Mouse (Mus musculus) limb, embryonic 15.5 days (tissue): Measurements from ENCODE around the gene Cd2ap. TPM values are rescaled to one million over a fixed set of nuclear protein-coding genes. Genes with fewer than 3 reads are reported as not detected.

Experiments
- ATAC-seq: fragments of 200-750 bp; cut with Nextera tagmentation; 2 replicates; pipeline ENCODE4 v1.8.0; 2017; ENCODE audit warnings: low read depth, moderate TSS enrichment; ENCODE audit not compliant: insufficient number of reproducible peaks, low FRiP score, low TSS enrichment
- H3K27ac ChIP-seq: fragments of 300-500 bp; sonication (generic); 2 replicates; pipeline ENCODE4 v1.5.1; 2015; ENCODE audit warnings: moderate library complexity, mild to moderate bottlenecking, inconsistent platforms
- H3K27me3 ChIP-seq: fragments of 300-500 bp; sonication (generic); 2 replicates; pipeline ENCODE4 v1.6.1; 2015; ENCODE audit warnings: inconsistent platforms
- H3K36me3 ChIP-seq: fragments of 300-500 bp; sonication (generic); 2 replicates; pipeline ENCODE4 v1.6.1; 2015; ENCODE audit warnings: inconsistent platforms
- H3K4me1 ChIP-seq: fragments of 300-500 bp; sonication (generic); 2 replicates; pipeline ENCODE4 v1.6.1; 2015; ENCODE audit warnings: inconsistent platforms
- H3K4me2 ChIP-seq: fragments of 300-500 bp; sonication (generic); 2 replicates; pipeline ENCODE4 v1.6.1; 2015; ENCODE audit warnings: mild to moderate bottlenecking, inconsistent platforms
- H3K4me3 ChIP-seq: fragments of 300-500 bp; sonication (generic); 2 replicates; pipeline ENCODE4 v1.5.1; 2015; ENCODE audit warnings: mild to moderate bottlenecking, inconsistent platforms
- H3K9ac ChIP-seq: fragments of 300-500 bp; sonication (generic); 2 replicates; pipeline ENCODE4 v1.6.1; 2015; ENCODE audit warnings: inconsistent platforms
- H3K9me3 ChIP-seq: fragments of 300-500 bp; sonication (generic); 2 replicates; pipeline ENCODE4 v1.6.1; 2016; ENCODE audit warnings: inconsistent platforms
- WGBS: fragments of 180-500 bp; shearing (Covaris S2); methylation state at CpG from one replicate; pipeline ENCODE4 v1.1.7; 2015; 5-methylcytosine and 5-hydroxymethylcytosine counted together
- polyA plus RNA-seq: library from polyadenylated mRNA; unstranded; fragments of >200 nt; fragmentation: Nextera tagmentation; extraction: Ambion mirVana; gene quantifications from 2 replicates; pipeline ENCODE4 v1.2.1, GENCODE M21; 2015

Cd2ap gene
- polyA plus RNA-seq, 1 experiment from 2014 or later = 25.0 TPM

DNA sequence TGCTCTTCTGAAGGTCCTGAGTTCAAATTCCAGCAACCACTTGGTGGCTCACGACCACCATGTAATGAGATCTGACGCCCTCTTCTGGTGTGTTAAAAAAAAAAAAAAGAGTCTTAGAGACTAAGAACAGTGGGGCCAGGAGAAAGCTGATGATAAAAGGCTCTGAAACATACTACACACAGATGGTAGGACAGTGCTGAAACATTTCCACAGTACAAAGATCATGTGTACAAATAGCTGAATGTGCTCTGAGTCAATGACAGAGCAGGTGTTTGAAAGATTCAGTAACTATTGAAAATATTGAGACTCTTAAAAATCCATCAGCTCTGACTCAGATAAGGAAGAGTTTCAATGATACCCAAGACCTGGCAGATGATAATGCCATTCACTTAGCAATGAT is 29.4 kb downstream of the Cd2ap start:
- peaks cover 16% of the 10 kb centered on the region for H3K36me3 ChIP-seq
- H3K4me1 ChIP-seq = no peaks in the 10 kb centered on the region
- no peak overlapping the region for H3K9ac ChIP-seq
- WGBS = 80% methylated on average over 2 of the region's 2 CpGs
- no peak overlapping the region for H3K4me2 ChIP-seq
- H3K9me3 ChIP-seq = no peaks in the 10 kb centered on the region
- H3K4me3 ChIP-seq = no peak overlapping the region
- H3K27me3 ChIP-seq = no peaks in the 10 kb centered on the region
- no peak overlapping the region for H3K27ac ChIP-seq
- ATAC-seq = no peak

DNA sequence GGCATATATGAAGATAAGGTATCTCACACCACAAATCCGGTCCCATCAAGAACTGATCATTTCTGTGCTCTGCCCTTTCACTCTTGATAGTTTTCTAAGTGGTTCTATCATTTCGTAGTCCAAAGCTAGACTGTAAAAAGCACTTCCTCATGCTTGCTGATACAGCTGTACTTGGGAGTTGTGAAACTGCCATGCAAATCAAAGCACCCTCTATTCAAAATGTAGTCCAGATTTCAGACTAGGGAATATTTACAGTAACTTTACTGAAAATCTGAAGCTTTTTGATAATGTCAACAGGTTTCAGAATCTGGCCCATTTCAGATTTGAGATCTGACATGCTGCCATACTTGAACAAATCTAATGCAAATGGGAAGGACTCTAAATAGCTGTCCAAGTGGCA is 39.3 kb downstream of the Cd2ap start:
- Histone ChIP-seq H3K9me3 (no peaks in the 10 kb centered on the region), H3K4me3 (no peak overlapping the region)
- ATAC-seq = no peak

DNA sequence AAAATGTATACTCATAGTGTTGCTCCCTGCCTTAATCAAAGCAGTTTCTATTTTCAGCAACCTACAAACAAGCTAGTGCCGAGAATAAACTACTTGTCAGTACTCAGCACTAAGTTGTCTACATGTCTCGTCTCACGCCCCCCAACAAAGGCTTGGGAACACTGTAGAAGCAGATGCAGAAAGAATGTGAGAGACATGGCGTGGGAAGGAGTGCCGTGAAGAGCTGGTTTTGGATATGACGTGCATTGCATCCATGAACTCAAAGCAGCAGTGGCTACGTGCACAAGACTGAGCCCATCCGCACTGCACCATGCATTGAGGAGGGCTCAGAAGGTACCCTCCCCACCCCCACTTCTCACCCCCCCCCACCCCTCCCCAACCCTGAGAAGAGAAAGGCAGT is 53.7 kb downstream of the Cd2ap start:
- Histone ChIP-seq H3K9ac (no peak overlapping the region), H3K4me1 (no peaks in the 10 kb centered on the region), H3K4me2 (no peak overlapping the region), H3K9me3 (no peaks in the 10 kb centered on the region), H3K27ac (no peak overlapping the region), H3K36me3 (peaks cover 28% of the 10 kb centered on the region), H3K27me3 (no peaks in the 10 kb centered on the region), H3K4me3 (no peak overlapping the region)
- no peak for ATAC-seq
- WGBS = 85% methylated on average over 8 of the region's 8 CpGs

More for the DNA sequence above, 39.3 kb downstream of the Cd2ap start:
- Histone ChIP-seq H3K27ac (no peak overlapping the region), H3K9ac (no peak overlapping the region), H3K27me3 (no peaks in the 10 kb centered on the region), H3K36me3 (peaks cover 8% of the 10 kb centered on the region), H3K4me2 (no peak overlapping the region), H3K4me1 (no peaks in the 10 kb centered on the region)
- WGBS = 85% methylated on average over 2 of the region's 2 CpGs

DNA sequence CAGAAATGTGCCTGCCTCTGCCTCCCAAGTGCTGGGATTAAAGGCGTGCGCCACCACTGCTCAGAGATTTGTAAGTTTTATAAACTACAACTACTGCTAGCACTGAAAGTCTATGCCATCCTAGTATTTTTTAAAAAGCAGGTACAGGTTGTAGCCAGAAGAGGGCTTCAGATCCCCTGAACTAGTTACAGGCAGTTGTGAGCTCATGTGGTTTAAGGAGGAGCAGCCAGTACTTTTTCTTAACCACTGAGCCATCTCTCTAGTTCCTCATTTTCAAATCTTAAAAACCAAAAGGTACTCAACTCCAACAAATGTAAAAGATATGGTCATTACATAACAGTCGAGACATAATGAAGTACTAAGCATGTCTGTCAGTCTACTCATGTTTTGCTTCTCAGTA is 61.1 kb downstream of the Cd2ap start:
- Histone ChIP-seq H3K36me3 (peaks cover 20% of the 10 kb centered on the region), H3K27me3 (no peaks in the 10 kb centered on the region)

DNA sequence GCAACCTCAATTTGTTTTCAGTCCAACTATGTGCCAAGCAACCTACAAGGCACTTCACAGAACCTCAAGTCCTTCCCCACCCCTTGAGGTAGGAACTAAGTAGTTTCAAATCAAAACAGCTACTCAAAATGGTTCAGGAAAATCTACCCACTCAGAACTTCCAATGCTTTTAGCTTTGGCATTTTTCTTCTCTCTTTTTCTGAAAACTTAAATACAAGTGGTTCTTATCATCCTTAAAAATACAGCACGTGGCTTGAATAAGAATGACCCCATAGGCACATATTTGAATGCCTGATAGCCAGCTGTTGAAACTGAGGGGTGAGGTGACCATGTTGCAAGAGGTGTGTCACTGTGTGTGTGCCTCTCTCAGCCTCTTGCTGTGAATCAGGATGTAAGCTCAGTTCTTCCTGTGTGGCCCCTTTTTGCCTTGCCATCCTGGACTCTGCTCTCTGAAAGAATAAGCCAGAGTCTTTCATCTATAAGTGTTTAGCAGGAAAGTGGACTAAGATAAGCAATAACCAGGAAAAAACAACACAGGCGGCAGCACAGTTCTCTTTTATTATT is 84.0 kb downstream of the Cd2ap start:
- no peak overlapping the region for H3K9ac ChIP-seq
- no peak for ATAC-seq
- 82% methylated on average over 2 of the region's 2 CpGs for WGBS
- H3K36me3 ChIP-seq = peaks cover 17% of the 10 kb centered on the region
- 0 out of 2 replicates have a peak, but pooled peaks cover 2% of the 10 kb centered on the region for H3K4me1 ChIP-seq
- H3K4me3 ChIP-seq = no peak overlapping the region
- H3K27me3 ChIP-seq = no peaks in the 10 kb centered on the region
- H3K27ac ChIP-seq = no peak overlapping the region
- H3K9me3 ChIP-seq = no peaks in the 10 kb centered on the region
- no peak overlapping the region for H3K4me2 ChIP-seq

More for the DNA sequence above, 61.1 kb downstream of the Cd2ap start:
- H3K27ac ChIP-seq = no peak overlapping the region
- H3K4me1 ChIP-seq = no peaks in the 10 kb centered on the region
- no peak overlapping the region for H3K9ac ChIP-seq
- H3K4me3 ChIP-seq = no peak overlapping the region
- no peak for ATAC-seq
- H3K4me2 ChIP-seq = no peak overlapping the region
- WGBS = 90% methylated on average over 3 of the region's 3 CpGs
- H3K9me3 ChIP-seq = no peaks in the 10 kb centered on the region

DNA sequence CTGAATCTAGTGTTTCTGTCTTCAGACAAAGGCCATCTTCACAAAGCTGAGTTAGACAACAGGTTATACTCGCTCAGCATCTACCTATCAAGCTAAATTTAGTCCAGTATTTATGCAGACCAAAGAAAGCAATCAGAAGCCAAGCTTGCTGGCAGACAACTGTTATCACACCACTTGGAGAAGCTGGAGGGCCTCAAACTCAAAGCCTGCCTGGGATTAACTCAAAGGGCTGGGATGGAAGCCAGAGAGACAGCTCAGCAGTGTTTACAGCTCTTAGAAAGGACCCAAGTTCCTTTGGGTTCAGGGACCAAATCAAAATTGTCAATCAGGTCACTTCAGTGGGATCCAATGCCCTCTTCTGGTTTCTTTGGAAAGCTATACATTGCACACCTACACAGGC is 85.7 kb downstream of the Cd2ap start:
- Histone ChIP-seq H3K9ac (no peak overlapping the region), H3K36me3 (0 out of 2 replicates have a peak, but pooled peaks cover 7% of the 10 kb centered on the region), H3K4me3 (no peak overlapping the region), H3K27ac (no peak overlapping the region), H3K9me3 (no peaks in the 10 kb centered on the region), H3K4me1 (0 out of 2 replicates have a peak, but pooled peaks cover 2% of the 10 kb centered on the region), H3K27me3 (no peaks in the 10 kb centered on the region), H3K4me2 (no peak overlapping the region)
- 84% methylated on average over 1 of the region's 1 CpGs for WGBS
- ATAC-seq = no peak

DNA sequence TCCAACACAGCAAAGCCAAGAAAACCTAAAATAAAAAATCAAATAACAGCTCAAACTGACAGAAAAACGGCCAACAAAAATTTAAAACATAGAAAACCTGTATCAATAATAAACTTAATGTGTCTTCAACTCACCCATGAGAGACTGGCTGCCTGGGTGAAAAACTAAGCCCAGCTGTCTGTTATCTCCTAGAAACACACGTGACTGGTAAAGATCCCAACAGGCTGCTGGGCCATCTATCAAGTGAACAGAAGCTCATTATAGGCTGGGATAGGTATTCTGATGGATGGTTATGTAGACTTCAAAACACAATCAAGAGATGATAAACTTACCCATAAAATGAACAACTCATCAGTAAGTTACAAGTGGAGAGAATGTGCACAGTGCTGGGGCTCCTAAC is 86.7 kb downstream of the Cd2ap start:
- Histone ChIP-seq H3K9ac (no peak overlapping the region), H3K36me3 (0 out of 2 replicates have a peak, but pooled peaks cover 7% of the 10 kb centered on the region), H3K27ac (no peak overlapping the region), H3K4me3 (no peak overlapping the region), H3K4me2 (no peak overlapping the region), H3K27me3 (no peaks in the 10 kb centered on the region), H3K9me3 (no peaks in the 10 kb centered on the region), H3K4me1 (0 out of 2 replicates have a peak, but pooled peaks cover 2% of the 10 kb centered on the region)
- ATAC-seq = no peak
- 72% methylated on average over 2 of the region's 2 CpGs for WGBS

DNA sequence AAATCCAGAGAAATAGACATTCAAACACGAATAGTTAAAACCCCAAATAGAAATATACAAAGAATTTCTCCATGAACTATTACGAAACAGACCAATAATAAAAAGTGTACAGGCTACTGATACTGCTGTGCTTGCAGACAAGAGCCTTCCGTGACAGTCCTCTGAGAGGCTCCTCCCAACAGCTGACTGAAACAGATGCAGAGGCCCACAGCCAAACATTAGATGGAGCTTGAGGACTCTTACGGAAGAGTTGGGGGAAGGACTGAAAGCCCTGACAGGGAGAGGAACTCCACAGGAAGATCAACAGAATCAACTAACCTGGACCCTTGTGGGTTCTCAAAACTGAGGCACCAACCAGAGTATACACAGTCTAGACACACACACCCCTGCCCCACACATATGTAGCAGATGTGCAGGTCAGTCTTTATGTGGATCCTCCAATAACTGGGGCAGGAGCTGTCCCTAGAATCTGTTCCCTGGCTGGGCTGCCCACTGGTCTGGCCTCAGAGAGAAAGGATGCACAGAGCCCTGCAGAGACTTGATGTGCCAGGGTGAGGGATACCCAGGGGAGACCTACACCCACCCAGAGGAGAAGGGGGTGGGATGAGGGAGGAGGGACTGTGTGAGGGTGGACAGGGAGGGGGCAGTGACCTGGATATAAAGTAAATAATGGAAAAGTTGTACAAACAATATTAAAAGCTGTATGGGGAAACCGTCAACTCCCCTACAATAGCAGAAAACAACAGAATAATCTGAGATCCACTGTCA is 87.6 kb downstream of the Cd2ap start:
- no peaks in the 10 kb centered on the region for H3K27me3 ChIP-seq
- H3K9me3 ChIP-seq = no peaks in the 10 kb centered on the region
- 0 out of 2 replicates have a peak, but pooled peaks cover 2% of the 10 kb centered on the region for H3K4me1 ChIP-seq
- WGBS = 74% methylated on average over 5 of the region's 5 CpGs
- H3K4me2 ChIP-seq = no peak overlapping the region
- no peak overlapping the region for H3K27ac ChIP-seq
- no peak overlapping the region for H3K4me3 ChIP-seq
- ATAC-seq = 0 out of 2 replicates have a peak, but pooled peaks have one; percentile 14
- no peak overlapping the region for H3K9ac ChIP-seq
- H3K36me3 ChIP-seq = 0 out of 2 replicates have a peak, but pooled peaks cover 6% of the 10 kb centered on the region

DNA sequence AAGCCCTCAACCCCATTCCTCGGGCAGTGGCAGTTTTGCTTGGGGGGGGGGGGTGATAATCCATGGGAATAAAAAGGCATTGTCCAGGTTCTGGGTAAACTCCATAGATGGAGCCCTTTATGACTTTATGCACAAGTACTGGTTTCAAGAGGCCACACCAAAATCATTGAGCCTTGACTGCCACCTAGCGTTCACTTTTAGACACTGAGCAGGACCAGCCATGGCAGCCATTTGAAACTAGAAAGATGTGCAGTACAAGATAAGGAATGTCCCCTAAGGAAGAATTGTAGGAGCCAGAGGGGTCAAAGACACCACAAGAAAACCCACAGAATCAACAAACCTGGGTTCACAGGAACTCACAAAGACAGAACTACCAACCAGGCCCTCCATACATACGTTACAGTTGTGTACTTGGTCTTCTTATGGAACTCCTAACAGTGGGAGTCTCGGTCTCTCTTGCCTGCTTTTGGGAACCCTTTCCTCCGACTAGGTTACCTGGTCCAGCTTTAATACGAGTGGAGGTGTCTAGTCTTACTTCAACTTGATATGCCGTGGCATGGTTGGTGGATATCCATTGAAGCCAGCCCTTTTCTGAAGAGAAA is 94.2 kb downstream of the Cd2ap start:
- Histone ChIP-seq H3K4me1 (no peaks in the 10 kb centered on the region), H3K4me2 (no peak overlapping the region), H3K27ac (no peak overlapping the region), H3K36me3 (no peaks in the 10 kb centered on the region), H3K9me3 (no peaks in the 10 kb centered on the region), H3K4me3 (no peak overlapping the region), H3K9ac (no peak overlapping the region), H3K27me3 (no peaks in the 10 kb centered on the region)
- no peak for ATAC-seq
- 53% methylated on average over 7 of the region's 7 CpGs for WGBS

DNA sequence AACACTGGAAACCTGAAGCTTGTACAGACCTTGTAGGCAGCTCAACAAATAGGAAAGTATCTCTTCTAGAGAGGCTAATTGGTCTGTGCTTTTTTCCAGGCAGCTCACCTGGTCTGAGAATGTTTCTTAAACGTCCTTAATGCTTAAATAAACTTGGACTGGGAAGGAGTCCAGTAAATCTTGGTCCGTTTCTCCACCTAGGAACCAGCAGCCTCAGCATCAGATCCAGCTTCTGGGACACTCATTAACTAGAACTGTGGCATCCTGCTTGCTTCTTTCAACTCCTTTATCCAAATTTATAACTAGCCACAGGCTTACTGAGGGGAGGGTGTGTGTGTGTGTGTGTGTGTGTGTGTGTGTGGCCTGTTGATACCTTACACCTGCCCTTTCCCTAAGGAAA is 122.7 kb downstream of the Cd2ap start:
- Histone ChIP-seq H3K4me1 (no peaks in the 10 kb centered on the region), H3K9ac (no peak overlapping the region), H3K4me2 (no peak overlapping the region), H3K27me3 (no peaks in the 10 kb centered on the region), H3K9me3 (no peaks in the 10 kb centered on the region), H3K4me3 (no peak overlapping the region), H3K36me3 (no peaks in the 10 kb centered on the region), H3K27ac (no peak overlapping the region)
- 34% methylated on average over 2 of the region's 2 CpGs for WGBS
- no peak for ATAC-seq

DNA sequence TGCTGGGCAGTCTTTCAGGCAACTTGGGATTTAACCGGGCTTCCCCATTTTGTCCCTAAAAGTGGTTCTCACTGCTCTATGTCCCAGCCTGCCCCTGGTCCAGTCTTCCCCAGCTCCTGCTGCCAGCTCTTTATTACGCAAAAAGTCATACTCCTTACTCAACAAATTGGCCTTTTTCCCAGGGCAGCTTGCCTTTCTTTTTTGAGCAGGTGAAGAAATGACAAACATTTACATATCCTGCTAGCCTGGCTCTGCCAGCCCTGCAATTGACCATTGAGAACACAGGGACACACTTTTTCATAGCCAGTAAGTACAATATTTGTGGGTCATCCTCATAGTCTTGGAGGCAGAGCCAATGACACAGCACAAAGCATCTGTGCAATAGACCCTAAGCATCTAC is 124.3 kb downstream of the Cd2ap start:
- no peak overlapping the region for H3K4me3 ChIP-seq
- H3K27me3 ChIP-seq = no peaks in the 10 kb centered on the region
- no peak overlapping the region for H3K9ac ChIP-seq
- WGBS = 85% methylated on average over 2 of the region's 2 CpGs
- H3K27ac ChIP-seq = no peak overlapping the region
- H3K4me1 ChIP-seq = no peaks in the 10 kb centered on the region
- H3K4me2 ChIP-seq = no peak overlapping the region
- ATAC-seq = no peak
- no peaks in the 10 kb centered on the region for H3K9me3 ChIP-seq
- H3K36me3 ChIP-seq = no peaks in the 10 kb centered on the region
